Mouse (Mus musculus) stomach, embryonic 15.5 days (tissue): ENCODE results near the gene Ccdc122. TPM values are rescaled to one million over a fixed set of nuclear protein-coding genes. Genes with fewer than 3 reads are reported as not detected.
A peak's percentile ranks its signal among the peaks of the same experiment; 100 is the strongest.
"Not testable (repeated sequence)": the region's sequence is repeated elsewhere in the genome, so short reads cannot be mapped to it uniquely, and the experiment has no call there.

Source experiments
- ATAC-seq: fragments of 200-750 bp; cut with Nextera tagmentation; 2 replicates; pipeline ENCODE4 v1.8.0; 2017; ENCODE audit warnings: low read depth, moderate number of reproducible peaks, moderate TSS enrichment; ENCODE audit not compliant: insufficient read depth, low FRiP score
- H3K27ac ChIP-seq: fragments of 300-500 bp; sonication (generic); 2 replicates; pipeline ENCODE4 v1.5.1; 2015; ENCODE audit warnings: mild to moderate bottlenecking, inconsistent platforms
- H3K27me3 ChIP-seq: fragments of 300-500 bp; sonication (generic); replicated peaks from 2 replicates; pipeline ENCODE4 v1.6.1; 2015; ENCODE audit warnings: inconsistent platforms
- H3K36me3 ChIP-seq: fragments of 300-500 bp; sonication (generic); 2 replicates; pipeline ENCODE4 v1.6.1; 2015; ENCODE audit warnings: inconsistent platforms
- H3K4me1 ChIP-seq: fragments of 300-500 bp; sonication (generic); 2 replicates; pipeline ENCODE4 v1.6.1; 2015; ENCODE audit warnings: inconsistent platforms
- H3K4me2 ChIP-seq: fragments of 300-500 bp; sonication (generic); 2 replicates; pipeline ENCODE4 v1.6.1; 2015; ENCODE audit warnings: mild to moderate bottlenecking, inconsistent platforms
- H3K4me3 ChIP-seq: fragments of 300-500 bp; sonication (generic); replicated peaks from 2 replicates; pipeline ENCODE4 v1.5.1; 2015; ENCODE audit warnings: inconsistent platforms
- H3K9ac ChIP-seq: fragments of 300-500 bp; sonication (generic); 2 replicates; pipeline ENCODE4 v1.6.1; 2015; ENCODE audit warnings: inconsistent platforms
- H3K9me3 ChIP-seq: fragments of 300-500 bp; sonication (generic); 2 replicates; pipeline ENCODE4 v1.6.1; 2016; ENCODE audit warnings: inconsistent platforms
- WGBS: fragments of 180-500 bp; shearing (Covaris S2); methylation state at CpG from one replicate; pipeline ENCODE4 v1.1.7; 2015; 5-methylcytosine and 5-hydroxymethylcytosine counted together
- polyA plus RNA-seq: library from polyadenylated mRNA; unstranded; fragments of >200 nt; fragmentation: Nextera tagmentation; extraction: Ambion mirVana; gene quantifications from 2 replicates; pipeline ENCODE4 v1.2.1, GENCODE M21; 2015

The Ccdc122 gene
- polyA plus RNA-seq, 1 experiment from 2014 or later: 3.7 TPM

DNA sequence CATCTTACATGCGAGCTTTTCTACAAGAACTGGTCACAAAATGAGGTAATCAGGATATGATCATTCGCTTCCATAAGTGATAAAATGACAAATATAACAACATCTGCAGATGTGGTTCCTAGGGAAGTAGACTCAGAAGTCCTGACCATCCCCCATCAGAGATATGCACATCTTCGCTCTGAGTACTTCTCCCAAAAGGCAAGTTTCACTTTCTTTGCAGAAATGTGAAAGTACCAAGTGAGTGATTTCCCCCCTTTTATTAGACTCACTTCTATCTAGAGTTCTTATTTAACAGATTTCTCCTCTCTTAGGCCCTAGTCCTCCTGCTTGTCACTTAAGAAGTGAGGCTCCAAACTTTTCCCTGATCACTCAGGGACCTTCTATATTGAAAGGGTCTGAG is 3.2 kb upstream of the Ccdc122 start:
- Histone ChIP-seq H3K4me1 (no peaks in the 10 kb centered on the region), H3K36me3 (no peaks in the 10 kb centered on the region), H3K27me3 (no peaks in the 10 kb centered on the region), H3K9ac (no peak overlapping the region), H3K4me2 (no peak overlapping the region), H3K27ac (no peak overlapping the region), H3K4me3 (no peak overlapping the region), H3K9me3 (no peaks in the 10 kb centered on the region)
- ATAC-seq: no peak
- 89% methylated on average over 3 of the region's 3 CpGs for WGBS

DNA sequence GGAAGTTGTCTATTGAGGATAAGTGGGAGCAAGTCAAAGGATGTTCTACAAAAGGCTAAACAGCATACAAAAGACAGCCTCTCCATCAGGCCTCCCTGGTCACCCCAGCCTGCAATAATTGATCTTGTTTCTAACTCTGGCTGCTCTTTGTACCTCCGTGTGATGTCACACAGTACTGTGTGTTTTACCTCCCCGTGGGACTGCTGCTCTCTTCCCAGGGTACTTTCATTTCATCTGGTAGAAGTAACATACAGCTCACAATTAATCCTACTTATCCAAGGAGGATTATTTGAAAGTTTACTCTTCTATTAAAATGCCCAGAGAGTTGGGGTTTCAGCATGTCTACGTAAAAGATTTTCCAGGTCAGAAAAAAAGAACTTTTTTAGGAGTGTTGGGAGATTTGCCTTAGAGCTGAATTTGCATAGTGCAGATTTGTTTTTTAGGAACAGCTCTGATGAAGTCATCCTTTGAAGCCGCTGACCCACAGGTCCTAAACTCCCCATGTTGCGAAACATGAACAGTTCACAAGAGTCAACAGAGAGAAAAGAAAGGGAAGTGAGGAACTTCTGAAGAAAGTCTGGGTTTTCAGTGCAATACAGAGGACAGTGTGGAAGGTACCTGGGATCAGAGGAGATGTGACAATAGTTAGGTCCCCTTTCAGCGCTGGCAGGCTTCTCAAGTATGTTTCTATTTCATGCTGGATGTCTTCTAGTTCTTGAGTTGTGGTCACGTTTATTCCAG is 2.2 kb upstream of the Ccdc122 start:
- ATAC-seq: no peak
- WGBS: 64% methylated on average over 7 of the region's 7 CpGs

DNA sequence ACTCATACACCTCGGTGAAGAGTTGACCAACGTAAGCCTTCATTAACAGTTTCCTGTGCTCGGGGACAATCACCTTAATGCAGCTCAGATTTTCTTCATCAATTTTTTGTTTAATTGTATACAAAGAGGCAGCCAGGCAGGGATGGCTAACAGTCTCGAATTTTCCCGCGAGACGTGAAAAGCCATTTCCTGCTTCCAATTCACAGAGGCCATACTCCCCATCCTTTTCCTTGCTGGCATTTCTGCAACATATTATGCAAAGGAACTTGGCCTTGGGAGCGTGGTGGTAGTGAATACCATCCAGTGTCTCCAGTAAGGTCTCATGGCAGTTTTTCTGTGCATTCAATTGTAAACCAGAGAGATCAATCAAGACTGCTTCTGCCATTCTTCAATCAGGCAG is 1.6 kb upstream of the Ccdc122 start:
- H3K27ac ChIP-seq: no peak overlapping the region
- no peaks in the 10 kb centered on the region for H3K36me3 ChIP-seq
- no peak for ATAC-seq

More for the DNA sequence above, 2.2 kb upstream of the Ccdc122 start:
- Histone ChIP-seq H3K27ac (no peak overlapping the region), H3K9ac (no peak overlapping the region), H3K4me2 (no peak overlapping the region), H3K4me3 (no peak overlapping the region), H3K27me3 (no peaks in the 10 kb centered on the region), H3K36me3 (no peaks in the 10 kb centered on the region), H3K9me3 (no peaks in the 10 kb centered on the region), H3K4me1 (no peaks in the 10 kb centered on the region)

GRCm38 (mm10) chr14:77037330-77037729 is 758 bp downstream of the Ccdc122 start:
- H3K4me1 ChIP-seq: no peaks in the 10 kb centered on the region
- H3K36me3 ChIP-seq: no peaks in the 10 kb centered on the region
- H3K4me2 ChIP-seq: peak overlapping the region; percentile 83
- no peaks in the 10 kb centered on the region for H3K9me3 ChIP-seq
- H3K27me3 ChIP-seq: no peaks in the 10 kb centered on the region
- no peak for ATAC-seq
- no peak overlapping the region for H3K9ac ChIP-seq
- H3K4me3 ChIP-seq: no peak overlapping the region
- H3K27ac ChIP-seq: peak overlapping the region; percentile 69; the same call in 1 of the 2 replicates
- WGBS: 78% methylated on average over 5 of the region's 5 CpGs

More for the DNA sequence above, 1.6 kb upstream of the Ccdc122 start:
- Histone ChIP-seq H3K9ac (no peak overlapping the region), H3K4me1 (no peaks in the 10 kb centered on the region), H3K27me3 (no peaks in the 10 kb centered on the region), H3K4me3 (no peak overlapping the region), H3K9me3 (no peaks in the 10 kb centered on the region), H3K4me2 (no peak overlapping the region)
- 81% methylated on average over 8 of the region's 8 CpGs for WGBS

DNA sequence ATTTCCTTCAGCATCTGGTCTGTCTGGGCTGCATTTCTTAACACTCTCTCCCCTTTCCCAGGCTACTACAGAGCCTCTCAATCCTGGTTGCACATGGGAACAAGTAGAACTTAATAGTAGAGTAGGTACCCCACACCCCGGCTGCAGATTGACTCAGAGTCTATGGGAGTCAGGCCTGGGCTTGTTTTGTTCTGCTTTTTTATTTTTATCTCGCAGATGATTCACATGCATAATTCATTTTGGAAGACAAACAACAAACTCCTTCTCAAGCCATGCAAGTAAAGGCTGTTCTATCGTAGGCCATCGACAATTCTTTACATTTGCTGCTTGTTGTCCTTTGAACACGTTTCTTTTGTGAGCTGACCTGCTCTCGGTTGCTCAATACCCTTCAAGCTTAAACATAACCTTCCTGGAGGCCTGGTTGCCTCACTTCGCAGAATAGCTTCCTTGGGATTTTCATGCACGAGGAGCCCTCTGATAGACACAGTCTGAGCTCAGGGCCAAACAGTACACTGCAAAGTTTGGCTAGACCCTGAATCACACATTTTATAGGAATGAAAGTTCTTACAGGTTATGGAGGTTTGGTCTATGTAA is 1.4 kb downstream of the Ccdc122 start:
- Histone ChIP-seq H3K27me3 (no peaks in the 10 kb centered on the region), H3K9me3 (no peaks in the 10 kb centered on the region), H3K27ac (0 out of 2 replicates have a peak overlapping the region, but pooled peaks have one; percentile 69), H3K4me2 (no peak overlapping the region), H3K4me1 (no peaks in the 10 kb centered on the region), H3K9ac (no peak overlapping the region), H3K36me3 (no peaks in the 10 kb centered on the region), H3K4me3 (no peak overlapping the region)
- no peak for ATAC-seq
- 69% methylated on average over 8 of the region's 8 CpGs for WGBS

GRCm38 (mm10) chr14:77053288-77053687 is 16.7 kb downstream of the Ccdc122 start:
- Histone ChIP-seq H3K27ac (no peak overlapping the region), H3K4me2 (no peak overlapping the region), H3K27me3 (no peaks in the 10 kb centered on the region), H3K4me3 (no peak overlapping the region), H3K9ac (no peak overlapping the region), H3K4me1 (no peaks in the 10 kb centered on the region), H3K36me3 (no peaks in the 10 kb centered on the region), H3K9me3 (no peaks in the 10 kb centered on the region)
- ATAC-seq: no peak

DNA sequence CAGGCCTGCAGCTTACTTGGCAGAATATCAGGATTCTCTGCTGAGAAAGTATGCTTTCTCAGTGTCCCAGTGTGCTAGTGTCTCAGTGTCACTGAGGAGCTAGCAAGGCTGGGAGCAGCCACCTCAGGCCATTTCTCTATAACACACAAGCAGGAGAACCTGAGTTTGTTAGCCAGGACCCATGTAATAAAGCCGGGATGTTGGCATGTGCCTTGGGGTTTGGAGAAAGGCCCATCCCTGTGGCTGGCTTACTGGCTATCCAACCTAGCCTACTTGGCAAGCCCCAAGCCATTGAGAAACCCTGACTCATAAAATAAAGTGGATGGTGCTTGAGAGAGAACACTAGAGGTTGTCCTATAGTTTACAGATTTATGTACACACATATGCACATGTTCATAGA is 32.8 kb downstream of the Ccdc122 start:
- H3K27me3 ChIP-seq: no peaks in the 10 kb centered on the region
- no peak overlapping the region for H3K4me2 ChIP-seq
- no peak for ATAC-seq
- no peaks in the 10 kb centered on the region for H3K4me1 ChIP-seq
- WGBS: 93% methylated on average over 1 of the region's 1 CpGs
- H3K9me3 ChIP-seq: no peaks in the 10 kb centered on the region
- no peaks in the 10 kb centered on the region for H3K36me3 ChIP-seq
- no peak overlapping the region for H3K4me3 ChIP-seq
- H3K27ac ChIP-seq: no peak overlapping the region
- no peak overlapping the region for H3K9ac ChIP-seq

GRCm38 (mm10) chr14:77081248-77081647 is 44.7 kb downstream of the Ccdc122 start:
- no peak for ATAC-seq

GRCm38 (mm10) chr14:77100285-77100684 is 63.7 kb downstream of the Ccdc122 start:
- Histone ChIP-seq H3K4me2 (no peak overlapping the region), H3K4me3 (no peak overlapping the region), H3K27me3 (no peaks in the 10 kb centered on the region), H3K4me1 (no peaks in the 10 kb centered on the region), H3K9me3 (no peaks in the 10 kb centered on the region), H3K27ac (no peak overlapping the region), H3K9ac (no peak overlapping the region), H3K36me3 (no peaks in the 10 kb centered on the region)
- ATAC-seq: no peak
- WGBS: 64% methylated on average over 2 of the region's 2 CpGs

More at GRCm38 (mm10) chr14:77081248-77081647, 44.7 kb downstream of the Ccdc122 start:
- no peaks in the 10 kb centered on the region for H3K36me3 ChIP-seq
- no peaks in the 10 kb centered on the region for H3K4me1 ChIP-seq
- H3K4me3 ChIP-seq: no peak overlapping the region
- H3K27ac ChIP-seq: no peak overlapping the region
- 89% methylated on average over 5 of the region's 5 CpGs for WGBS
- no peaks in the 10 kb centered on the region for H3K27me3 ChIP-seq
- H3K9me3 ChIP-seq: no peaks in the 10 kb centered on the region
- H3K4me2 ChIP-seq: no peak overlapping the region
- no peak overlapping the region for H3K9ac ChIP-seq

- ATAC-seq, H3K4me1 ChIP-seq, H3K36me3 ChIP-seq, H3K27me3 ChIP-seq, H3K4me3 ChIP-seq, H3K4me2 ChIP-seq, H3K9ac ChIP-seq, H3K27ac ChIP-seq, H3K9me3 ChIP-seq: not testable (repeated sequence)
- whole genome bisulfite sequencing: 83% methylated on average over 5 of the region's 5 CpGs
Observed at GRCm38 (mm10) chr14:77110622-77111021, 74.0 kb downstream of the Ccdc122 start.

GRCm38 (mm10) chr14:77130612-77131011 is 94.0 kb downstream of the Ccdc122 start:
- H3K4me3 ChIP-seq: no peak overlapping the region
- 88% methylated on average over 5 of the region's 5 CpGs for WGBS
- no peak for ATAC-seq
- H3K9ac ChIP-seq: no peak overlapping the region
- H3K4me2 ChIP-seq: no peak overlapping the region
- H3K36me3 ChIP-seq: no peaks in the 10 kb centered on the region
- H3K27ac ChIP-seq: no peak overlapping the region
- H3K4me1 ChIP-seq: no peaks in the 10 kb centered on the region
- H3K9me3 ChIP-seq: no peaks in the 10 kb centered on the region
- no peaks in the 10 kb centered on the region for H3K27me3 ChIP-seq

GRCm38 (mm10) chr14:77136936-77137335 is 100.4 kb downstream of the Ccdc122 start:
- no peak overlapping the region for H3K4me3 ChIP-seq
- no peak overlapping the region for H3K27ac ChIP-seq
- H3K4me2 ChIP-seq: no peak overlapping the region
- H3K27me3 ChIP-seq: no peaks in the 10 kb centered on the region
- H3K9me3 ChIP-seq: no peaks in the 10 kb centered on the region
- no peaks in the 10 kb centered on the region for H3K4me1 ChIP-seq
- no peak for ATAC-seq
- no peaks in the 10 kb centered on the region for H3K36me3 ChIP-seq
- H3K9ac ChIP-seq: no peak overlapping the region
- 53% methylated on average over 6 of the region's 6 CpGs for WGBS
